Mouse (Mus musculus): ENCODE data around the gene Gps1.
A peak's percentile ranks its signal among the peaks of the same experiment; 100 is the strongest.
"Not testable (repeated sequence)": the region's sequence is repeated elsewhere in the genome, so short reads cannot be mapped to it uniquely, and the experiment has no call there.

Gps1 gene

GRCm38 (mm10) chr11:120784064-120784791 lies at the start of gene Gps1, which contains the start of gene Rfng:
Gene Gps1, plus strand, starts transcription at chr11:120784272.
Gene Rfng, minus strand, starts transcription at chr11:120784207.
- peak; percentile 81 for DNase-seq

DNA sequence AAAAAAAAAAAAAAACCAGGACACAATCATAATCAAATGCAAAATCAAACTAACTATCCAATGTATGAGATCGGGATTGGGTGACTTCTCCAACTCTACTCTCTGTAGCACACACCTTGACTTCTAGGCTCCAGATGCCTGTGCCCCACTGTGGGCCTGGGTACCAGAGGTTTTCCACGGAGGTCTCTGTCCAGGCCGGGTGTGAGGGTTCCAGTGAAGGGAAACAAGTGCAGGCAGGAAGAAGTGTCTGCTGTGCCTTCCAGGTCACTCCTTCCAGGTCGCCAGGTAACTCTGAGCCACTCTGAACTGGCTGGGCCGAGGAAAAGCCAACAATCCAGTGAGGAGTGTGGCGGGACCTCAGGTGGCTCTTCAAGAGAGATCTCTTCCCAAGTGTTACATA lies 47.6 kb upstream of the Gps1 start:
- DNase-seq = no peak

DNA sequence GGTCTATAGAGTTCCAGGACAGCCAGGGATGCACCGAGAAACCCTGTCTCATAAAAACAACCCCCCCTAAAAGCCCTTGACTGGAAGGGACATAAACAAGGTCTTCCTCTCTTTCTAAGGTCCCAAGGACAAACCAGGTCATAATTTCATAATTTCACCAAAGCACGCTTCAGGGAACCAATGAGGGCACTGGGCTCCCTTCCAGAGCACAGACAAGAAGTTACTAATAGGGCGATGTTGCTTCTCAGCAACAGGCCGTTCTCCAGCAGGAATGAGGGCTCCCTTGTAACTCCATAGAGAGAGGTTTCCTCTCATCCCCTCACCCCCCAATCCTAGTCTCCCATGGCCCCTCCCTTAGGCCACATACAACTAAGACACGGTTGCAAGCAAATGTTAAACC lies 43.1 kb upstream of the Gps1 start:
- no peak for DNase-seq

- DNase-seq = no peak
Measured at GRCm38 (mm10) chr11:120744121-120744701, 39.9 kb upstream of the Gps1 start.

DNA sequence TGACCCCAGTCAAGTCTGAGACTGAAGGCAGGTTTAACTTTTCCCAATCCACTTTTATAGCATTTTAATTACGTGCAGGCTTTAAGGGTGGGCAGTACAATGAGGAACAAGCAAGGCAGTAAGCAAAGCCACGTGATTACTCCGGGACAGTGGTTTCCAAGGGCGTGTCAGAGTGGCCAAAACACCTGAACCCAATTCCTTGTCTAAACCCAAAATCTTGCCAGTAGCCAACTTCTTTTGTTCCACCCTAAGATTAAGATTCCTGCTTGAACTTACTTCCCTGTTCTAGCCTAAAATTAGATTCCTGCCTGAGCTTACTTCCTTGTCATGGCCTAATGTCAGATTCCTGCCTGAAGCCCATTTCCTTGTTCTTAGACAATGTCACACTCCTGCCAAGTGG lies 36.1 kb upstream of the Gps1 start:
- DNase-seq = no peak

- DNase-seq = no peak
Measured at GRCm38 (mm10) chr11:120749430-120749829, 34.6 kb upstream of the Gps1 start.

- no peak for DNase-seq
Measured at GRCm38 (mm10) chr11:120751606-120752005, 32.5 kb upstream of the Gps1 start.

- no peak for DNase-seq
Measured at GRCm38 (mm10) chr11:120760236-120760635, 23.8 kb upstream of the Gps1 start.

DNA sequence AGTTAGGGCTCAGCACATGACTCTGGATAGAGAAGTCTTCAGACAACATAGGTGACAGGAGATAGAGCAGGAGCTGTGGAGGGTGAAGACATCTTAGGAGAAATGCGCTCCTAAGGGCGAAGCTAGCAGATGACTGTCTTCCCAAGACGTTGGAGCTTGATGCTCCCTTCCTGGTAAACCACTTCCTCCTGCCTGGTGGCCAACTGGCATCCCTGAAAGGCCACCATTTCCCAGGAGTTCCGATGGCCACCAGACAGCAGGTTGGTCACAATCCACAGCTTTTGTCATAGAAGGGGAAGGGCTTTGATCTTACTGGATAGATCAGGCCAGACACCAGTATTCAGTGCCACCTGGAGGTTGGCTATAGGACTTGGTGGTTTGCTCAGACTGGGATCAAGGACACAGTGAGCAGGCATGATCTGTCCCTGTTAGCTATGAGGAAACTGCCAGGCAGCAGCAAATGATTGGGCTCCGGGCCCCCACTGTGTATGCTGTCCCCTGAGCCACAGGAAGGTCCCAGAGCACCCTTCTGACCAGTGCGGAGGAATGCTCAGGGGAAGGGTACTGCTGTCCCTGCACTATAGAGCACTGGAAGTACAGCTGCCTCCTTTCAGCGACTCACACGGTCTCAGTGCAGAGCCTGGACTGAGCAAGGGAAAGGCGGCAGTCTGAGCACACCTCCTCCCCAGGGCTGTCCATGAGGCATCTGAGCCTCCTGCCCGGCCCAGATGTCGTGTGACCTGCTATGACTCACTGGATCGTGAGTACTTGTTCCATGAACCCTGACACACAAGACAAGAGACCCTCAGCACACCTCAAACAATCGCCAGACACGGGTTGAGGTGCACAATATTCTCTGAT lies 22.0 kb upstream of the Gps1 start:
- no peak for DNase-seq

- DNase-seq = not testable (repeated sequence)
Measured at GRCm38 (mm10) chr11:120762672-120763041, 21.4 kb upstream of the Gps1 start, which contains the start of gene Hmga1b. Gene Hmga1b, plus strand, starts transcription at chr11:120762794.

DNA sequence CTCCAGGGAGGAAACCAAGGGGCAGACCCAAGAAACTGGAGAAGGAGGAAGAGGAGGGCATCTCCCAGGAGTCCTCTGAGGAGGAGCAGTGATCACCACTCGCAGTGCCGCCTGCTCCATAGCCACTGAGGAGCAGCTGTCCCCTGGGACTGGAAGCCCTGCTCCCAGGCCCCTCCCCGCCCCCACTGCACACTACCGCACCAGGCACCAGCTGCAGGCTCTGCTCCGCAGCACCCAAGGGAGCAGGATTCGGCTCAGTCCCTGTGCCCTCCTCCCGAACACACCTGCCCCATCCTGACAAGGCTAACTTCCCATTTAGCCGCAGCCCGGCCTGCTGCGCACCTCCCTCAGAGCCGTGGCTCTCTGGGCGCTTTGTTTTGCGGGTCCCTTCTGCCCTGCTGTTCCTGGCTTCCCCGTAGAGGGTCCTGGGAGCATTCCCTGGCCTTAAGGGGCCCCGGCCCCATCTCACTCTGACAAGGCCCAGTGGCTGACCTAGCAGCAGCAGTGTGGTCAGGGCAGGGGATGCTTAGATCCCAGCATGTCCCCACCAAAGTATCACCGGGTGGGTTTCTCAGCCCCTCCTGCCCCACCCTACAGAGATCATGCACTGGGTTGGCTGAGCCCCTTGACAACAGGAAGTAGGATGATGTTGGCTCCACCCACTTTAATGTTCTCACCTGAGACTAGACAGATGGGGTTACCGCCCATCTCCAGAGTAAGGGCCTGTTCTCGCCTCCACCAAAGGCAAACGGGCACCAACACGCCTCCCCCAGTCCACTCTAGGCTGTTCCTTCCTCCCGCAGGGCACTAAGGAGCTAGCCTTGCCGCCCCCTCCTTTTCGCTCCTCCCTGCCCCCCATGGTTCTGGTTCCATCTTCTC lies 20.7 kb upstream of the Gps1 start:
- DNase-seq = peak; percentile 20

GRCm38 (mm10) chr11:120767023-120767422 lies 17.0 kb upstream of the Gps1 start:
- not testable (repeated sequence) for DNase-seq

DNA sequence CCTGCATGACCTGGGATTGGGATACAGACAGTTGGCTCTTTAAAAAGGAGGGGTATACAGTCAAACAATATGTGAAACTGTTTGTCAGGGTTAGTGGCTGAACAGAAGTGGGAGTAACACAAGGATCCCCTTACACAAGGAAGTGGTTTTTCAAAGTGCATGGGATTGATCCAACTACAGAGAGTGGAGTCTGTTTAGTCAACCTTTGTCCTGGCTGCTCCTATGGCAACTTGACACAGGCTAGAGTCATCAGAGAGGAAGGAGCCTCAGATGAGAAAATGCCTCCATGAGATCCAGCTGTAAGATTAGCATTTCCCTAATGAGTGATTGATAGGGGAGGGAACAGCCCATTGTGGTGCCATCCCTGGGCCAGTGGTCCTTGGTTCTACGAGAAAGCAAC lies 15.9 kb upstream of the Gps1 start:
- no peak for DNase-seq

DNA sequence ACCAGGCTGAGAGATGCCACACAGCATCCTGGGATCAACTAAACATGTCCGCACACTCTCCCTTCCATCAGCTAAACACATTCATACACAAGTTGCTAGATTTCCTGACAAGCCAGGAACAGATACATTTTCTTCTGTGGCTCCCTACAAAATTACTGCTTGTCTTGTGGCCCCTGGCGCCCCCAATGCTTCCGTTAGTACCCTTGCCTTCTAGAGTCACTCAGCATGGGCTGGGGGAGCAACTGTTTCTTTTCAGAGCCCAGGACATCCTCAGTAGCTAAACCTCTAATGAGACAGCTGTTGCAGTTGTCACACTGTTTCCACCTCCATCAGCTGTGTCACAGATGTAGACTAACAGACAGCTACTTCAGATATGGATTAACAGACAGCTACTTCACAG lies 11.3 kb upstream of the Gps1 start:
- DNase-seq = no peak

GRCm38 (mm10) chr11:120773463-120774190 lies 10.4 kb upstream of the Gps1 start:
- DNase-seq = no peak

DNA sequence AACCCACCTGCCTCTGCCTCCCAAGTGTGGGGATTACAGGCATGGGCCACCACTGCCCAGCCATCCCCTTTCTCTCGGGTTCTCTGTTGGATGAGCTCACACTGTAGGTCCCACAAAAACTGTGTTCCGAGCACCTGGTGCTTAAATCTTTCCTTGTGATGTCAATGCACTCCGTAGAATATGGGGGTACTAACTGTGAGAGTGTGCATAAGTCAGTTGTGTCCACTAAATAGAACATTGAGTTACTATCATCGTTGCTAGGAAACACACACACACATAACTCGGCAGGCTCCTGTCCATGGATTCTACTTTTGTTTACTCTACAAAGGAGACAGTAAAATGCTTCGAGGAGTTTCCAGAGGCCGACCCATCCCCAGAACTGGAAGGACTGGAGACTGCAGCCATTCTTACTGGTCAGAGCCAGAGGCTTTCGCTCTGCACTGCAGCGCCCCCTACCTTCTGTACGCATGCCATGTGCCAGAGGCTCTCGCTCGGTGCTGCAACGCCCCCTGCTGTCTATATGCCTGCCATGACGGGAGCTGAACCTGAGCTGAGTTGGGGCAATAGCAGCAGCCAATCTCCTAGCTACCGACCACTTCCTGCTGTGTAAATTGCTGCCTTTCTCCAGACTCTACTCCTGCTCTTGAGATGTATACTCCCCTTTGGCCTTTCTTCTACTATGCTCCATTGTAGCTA lies 8.2 kb upstream of the Gps1 start:
- DNase-seq = peak; percentile 89

DNA sequence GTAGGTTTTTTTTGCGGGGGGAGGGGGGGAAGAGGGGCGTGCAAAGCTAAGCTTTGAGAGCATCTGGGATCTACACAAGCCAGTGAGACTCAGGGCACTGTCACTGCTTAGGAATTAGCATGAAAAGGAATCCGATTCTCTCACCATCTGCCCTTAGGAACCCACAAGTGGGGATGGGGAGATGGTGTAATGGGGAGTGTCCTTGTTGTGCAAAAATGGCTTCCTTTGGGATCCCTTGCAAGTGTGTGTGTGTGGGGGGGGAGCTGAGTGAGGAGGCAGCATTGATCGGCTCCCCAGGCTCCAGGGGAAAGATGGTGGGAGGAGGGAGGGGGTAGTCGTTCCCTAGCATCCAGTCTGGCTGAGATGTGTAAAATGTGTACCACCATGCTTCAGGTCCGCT lies 6.9 kb upstream of the Gps1 start:
- peak; percentile 19 for DNase-seq

- DNase-seq = no peak
Measured at GRCm38 (mm10) chr11:120779876-120780275, 4.2 kb upstream of the Gps1 start.

GRCm38 (mm10) chr11:120781361-120781760 lies 2.7 kb upstream of the Gps1 start:
- not testable (repeated sequence) for DNase-seq

- DNase-seq = peak; percentile 65
Measured at GRCm38 (mm10) chr11:120783426-120784063, 527 bp upstream of the Gps1 start.

DNA sequence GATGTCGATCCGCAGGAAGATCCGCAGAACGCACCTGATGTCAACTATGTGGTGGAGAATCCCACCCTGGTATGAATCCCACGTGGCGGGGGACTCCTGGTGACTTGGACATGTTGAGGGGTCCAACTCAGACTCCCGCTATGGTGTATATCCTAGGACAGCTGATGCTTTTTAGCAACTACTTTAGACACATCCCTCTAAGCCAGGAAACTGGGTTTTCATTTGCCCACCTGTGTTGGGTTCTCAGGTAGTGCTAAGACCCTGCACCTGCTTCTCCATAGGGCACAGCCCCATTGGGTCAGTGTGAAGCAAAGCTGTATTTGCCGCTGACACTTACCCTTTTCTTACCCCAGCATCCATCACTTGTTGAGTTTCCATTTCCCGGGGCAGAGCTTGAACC lies 1.1 kb downstream of the Gps1 start:
- DNase-seq = no peak
